Comparison of ENCODE assay signal across 16 mouse cellular contexts in genomic region chrX:11141294-11141693, GRCm38 (mm10).
DNase-seq lines count a peak whose midpoint lies in the region; ATAC-seq and TF ChIP-seq lines count a peak whose summit lies in the region.
"Had no signal": no experiment of that assay in that cellular context is flagged by ENCODE, and none has a peak within 500 bp of the region (broad histone marks: within the 10 kb centered on the region; RNA-seq: fewer than 3 reads in every experiment).

No protein-coding gene starts in this region.

- TF ChIP-seq POLR2A in ES-Bruce4 (IDR thresholded peaks at IDR 0.05; ENCODE audit: insufficient read depth, low read length): no peak

- H3K4me2 ChIP-seq in intestine, postnatal 0 days (replicated peaks; ENCODE audit: low read depth): no peak overlapping the region
- H3K4me2 ChIP-seq in intestine, embryonic 16.5 days (ENCODE audit: low read depth, low read length): no peak overlapping the region
- no peak overlapping the region for H3K4me2 ChIP-seq in lung, postnatal 0 days (replicated peaks; ENCODE audit: low read depth, low read length)
- H3K4me2 ChIP-seq: heart, embryonic 12.5 days had no signal

- no peaks in the 10 kb centered on the region for H3K9me3 ChIP-seq in intestine, postnatal 0 days (ENCODE audit: control insufficient read depth)
- H3K9me3 ChIP-seq in intestine, embryonic 16.5 days (ENCODE audit: control insufficient read depth, low read length): no peaks in the 10 kb centered on the region
- no peaks in the 10 kb centered on the region for H3K9me3 ChIP-seq in lung, postnatal 0 days (ENCODE audit: low read length)
- H3K9me3 ChIP-seq in ES-Bruce4 (replicated peaks; ENCODE audit: control insufficient read depth, insufficient read depth, low read length, poor library complexity, severe bottlenecking): no peaks in the 10 kb centered on the region; the same call in 1 of the 2 replicates
- H3K9me3 ChIP-seq: heart, embryonic 12.5 days; limb, embryonic 10.5 days had no signal

- H3K27ac ChIP-seq in intestine, postnatal 0 days (ENCODE audit: low read depth, low read length): no peak overlapping the region
- H3K27ac ChIP-seq in intestine, embryonic 16.5 days (ENCODE audit: low read length): no peak overlapping the region
- H3K27ac ChIP-seq in lung, postnatal 0 days (ENCODE audit: low read length): no peak overlapping the region
- no peak overlapping the region for H3K27ac ChIP-seq in ES-Bruce4 (ENCODE audit: insufficient read depth, low read length)
- H3K27ac ChIP-seq: limb, embryonic 10.5 days had no signal

- no peaks in the 10 kb centered on the region for H3K4me1 ChIP-seq in intestine, postnatal 0 days (replicated peaks; ENCODE audit: control insufficient read depth, insufficient read depth, low read length)
- H3K4me1 ChIP-seq in intestine, embryonic 16.5 days (ENCODE audit: control insufficient read depth, insufficient read depth, low read length): no peaks in the 10 kb centered on the region
- no peaks in the 10 kb centered on the region for H3K4me1 ChIP-seq in lung, postnatal 0 days (ENCODE audit: insufficient read depth, low read depth, low read length)
- no peaks in the 10 kb centered on the region for H3K4me1 ChIP-seq in ES-Bruce4 (ENCODE audit: control insufficient read depth, insufficient read depth, low read length)

- H3K9ac ChIP-seq in intestine, postnatal 0 days (ENCODE audit: low read depth, low read length): no peak overlapping the region
- no peak overlapping the region for H3K9ac ChIP-seq in intestine, embryonic 16.5 days (ENCODE audit: low read depth, low read length)
- H3K9ac ChIP-seq in lung, postnatal 0 days (replicated peaks; ENCODE audit: low read depth): no peak overlapping the region
- no peak overlapping the region for H3K9ac ChIP-seq in ES-Bruce4 (ENCODE audit: low read depth, poor library complexity, severe bottlenecking)
- H3K9ac ChIP-seq: heart, embryonic 12.5 days had no signal

- no peaks in the 10 kb centered on the region for H3K36me3 ChIP-seq in intestine, postnatal 0 days (ENCODE audit: control insufficient read depth, insufficient read depth)
- no peaks in the 10 kb centered on the region for H3K36me3 ChIP-seq in intestine, embryonic 16.5 days (ENCODE audit: control insufficient read depth, insufficient read depth, low read length)
- no peaks in the 10 kb centered on the region for H3K36me3 ChIP-seq in lung, postnatal 0 days (ENCODE audit: insufficient read depth, low read length)
- H3K36me3 ChIP-seq in ES-Bruce4 (ENCODE audit: control insufficient read depth, insufficient read depth, low read length, poor library complexity, severe bottlenecking): no peaks in the 10 kb centered on the region
- H3K36me3 ChIP-seq: heart, embryonic 12.5 days; limb, embryonic 10.5 days had no signal

- WGBS in intestine, postnatal 0 days: 67% methylated on average over 1 of the region's 1 CpGs
- 86% methylated on average over 1 of the region's 1 CpGs for WGBS in intestine, embryonic 16.5 days
- 74% methylated on average over 1 of the region's 1 CpGs for WGBS in lung, postnatal 0 days

- no peak for ATAC-seq in intestine, postnatal 0 days
- no peak for ATAC-seq in intestine, embryonic 16.5 days
- ATAC-seq in lung, postnatal 0 days: no peak
- ATAC-seq: forebrain, embryonic 16.5 days had no signal

- peak; percentile 49; the same call in 1 of the 2 replicates for TF ChIP-seq CTCF in intestine, postnatal 0 days (IDR thresholded peaks at IDR 0.05; ENCODE audit: low read depth)
- peak; percentile 46 for TF ChIP-seq CTCF in lung, postnatal 0 days (IDR thresholded peaks at IDR 0.05)
- TF ChIP-seq CTCF in ES-Bruce4 (IDR thresholded peaks at IDR 0.05; ENCODE audit: low read depth, low read length): peak; percentile 2

- no peak for TF ChIP-seq EP300 in lung, postnatal 0 days (IDR thresholded peaks at IDR 0.05)
- no peak for TF ChIP-seq EP300 in ES-Bruce4 (IDR thresholded peaks at IDR 0.05; ENCODE audit: insufficient read depth, low read depth, low read length)

- H3K27me3 ChIP-seq in intestine, postnatal 0 days (replicated peaks; ENCODE audit: control insufficient read depth, insufficient read depth, low read length): no peaks in the 10 kb centered on the region
- H3K27me3 ChIP-seq in intestine, embryonic 16.5 days (replicated peaks; ENCODE audit: control insufficient read depth, insufficient read depth, low read length): no peaks in the 10 kb centered on the region
- no peaks in the 10 kb centered on the region for H3K27me3 ChIP-seq in lung, postnatal 0 days (replicated peaks; ENCODE audit: insufficient read depth, low read length)
- H3K27me3 ChIP-seq in ES-Bruce4 (ENCODE audit: control insufficient read depth, insufficient read depth, low read length, poor library complexity, severe bottlenecking): no peaks in the 10 kb centered on the region
- H3K27me3 ChIP-seq: heart, embryonic 12.5 days had no signal

- H3K4me3 ChIP-seq in intestine, postnatal 0 days (ENCODE audit: low read depth, low read length): no peak overlapping the region
- H3K4me3 ChIP-seq in intestine, embryonic 16.5 days (ENCODE audit: low read length): no peak overlapping the region
- no peak overlapping the region for H3K4me3 ChIP-seq in lung, postnatal 0 days (ENCODE audit: low read depth, low read length)
- H3K4me3 ChIP-seq in ES-Bruce4 (ENCODE audit: low read depth, low read length): no peak overlapping the region
- H3K4me3 ChIP-seq: heart, embryonic 12.5 days; limb, embryonic 10.5 days had no signal

- DNase-seq in lung, postnatal 0 days (ENCODE audit: low spot score): no peak
- DNase-seq in lung, postnatal 25 days (ENCODE audit: low spot score): no peak
- peak; percentile 2 for DNase-seq in naive thymus-derived CD4-positive, alpha-beta T cell, adult 2 months (ENCODE audit: low read depth)
- no peak for DNase-seq in layer of hippocampus, adult 11-12 months (ENCODE audit: low spot score)
- no peak for DNase-seq in c-Kit-positive CD71-positive TER-119-positive erythroid progenitor cells, embryonic 14.5 days (ENCODE audit: low spot score)
- DNase-seq: gastrocnemius, postnatal 25 days; kidney, adult 8-10 months; layer of hippocampus, adult 9-11 months; midbrain, embryonic 14.5 days; right cerebral cortex, adult 18-20 months had no signal
